Mouse (Mus musculus) left cerebral cortex, adult 6 months (tissue): ENCODE results near the gene Gm10324. TPM values are rescaled to one million over a fixed set of nuclear protein-coding genes. Genes with fewer than 3 reads are reported as not detected.

Experiments
- long read RNA-seq, 2 experiments: library from polyadenylated mRNA; unstranded; transcript quantifications; one replicate each; pipeline ENCODE4 v2.0.0; 2019 to 2020
- polyA plus RNA-seq: library from polyadenylated mRNA; unstranded; fragments of <200 nt; fragmentation: Nextera tagmentation; gene quantifications from 2 replicates; pipeline ENCODE4 v1.2.3, GENCODE M21; 2021

Gm10324 gene
- not detected in 2 replicates for polyA plus RNA-seq
- long read RNA-seq, experiment 1 = 0 reads
- long read RNA-seq, experiment 2 = 0 reads

GRCm38 (mm10) chr13:66119247-66119646 lies at the start of gene Gm10324:
TSS of gene Gm10324 (plus strand) at chr13:66119547.

Other genes starting within 250 kb of the Gm10324 start
- not detected in 2 replicates for gene Gm10772, start 108.0 kb downstream of the Gm10324 start, polyA plus RNA-seq